Mouse (Mus musculus): ENCODE data around the gene Tead1. TPM values are rescaled to one million over a fixed set of nuclear protein-coding genes. Genes with fewer than 3 reads are reported as not detected.

Gene Tead1
- polyA plus RNA-seq, 1 experiment from 2014 or later = 7.4 TPM

DNA sequence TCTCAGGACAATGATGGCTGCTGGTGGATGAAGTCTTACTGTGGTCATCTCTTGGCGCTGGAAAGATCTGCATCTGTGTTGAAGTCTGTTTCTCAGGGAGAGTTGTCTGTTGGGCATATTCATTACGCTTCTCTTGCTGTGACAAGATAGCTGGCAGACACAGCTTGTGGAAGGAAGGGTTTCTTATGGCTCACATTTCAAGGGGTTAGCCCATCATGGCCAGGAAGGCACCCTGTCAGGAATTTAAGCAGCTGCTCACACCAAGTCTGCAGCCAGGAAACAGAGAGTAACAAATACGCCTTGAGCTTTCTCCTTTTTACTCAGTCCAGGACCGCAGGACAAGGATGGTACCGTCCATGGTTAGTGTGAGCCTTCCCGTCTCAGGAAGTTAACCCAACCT, 73.2 kb downstream of the Tead1 start:
- no peak overlapping the region for H3K9ac ChIP-seq (ENCODE audit: low read depth, low read length)
- H3K4me2 ChIP-seq = no peak overlapping the region
- H3K9me3 ChIP-seq (ENCODE audit: control insufficient read depth, low read length) = no peaks in the 10 kb centered on the region
- ATAC-seq (replicated peaks; ENCODE audit: low FRiP score) = no peak
- no peaks in the 10 kb centered on the region for H3K4me1 ChIP-seq (replicated peaks; ENCODE audit: control insufficient read depth, insufficient read depth, low read length)
- WGBS = 81% methylated on average over 6 of the region's 6 CpGs
- no peaks in the 10 kb centered on the region for H3K27me3 ChIP-seq (replicated peaks; ENCODE audit: control insufficient read depth, insufficient read depth, low read length)
- DNase-seq (ENCODE audit: low spot score) = no peak
- no peaks in the 10 kb centered on the region for H3K36me3 ChIP-seq (ENCODE audit: control insufficient read depth, insufficient read depth, low read length)
- no peak overlapping the region for H3K27ac ChIP-seq (ENCODE audit: low read depth, low read length)
- H3K4me3 ChIP-seq (ENCODE audit: low read depth, low read length) = no peak overlapping the region

DNA sequence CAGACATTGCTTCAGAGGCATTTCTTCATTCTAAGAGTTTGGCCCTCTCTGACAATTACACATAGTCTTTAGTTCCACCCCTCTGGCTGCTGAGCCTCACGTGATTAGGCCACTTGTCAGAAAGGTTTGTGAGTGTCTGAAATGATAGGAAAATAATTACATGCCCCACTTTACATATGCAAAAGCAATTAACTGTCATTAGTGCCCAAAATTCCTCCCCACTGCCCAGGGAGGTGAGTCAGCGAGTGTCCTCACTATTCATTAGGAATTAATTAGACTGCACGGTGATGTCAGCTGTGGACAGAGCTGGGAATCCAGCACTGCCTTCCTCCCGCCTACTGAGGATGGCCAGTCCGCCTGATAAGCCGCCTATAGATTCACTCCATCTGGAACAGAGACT, 74.2 kb downstream of the Tead1 start:
- Histone ChIP-seq H3K9ac (ENCODE audit: low read depth, low read length) (no peak overlapping the region), H3K27me3 (replicated peaks; ENCODE audit: control insufficient read depth, insufficient read depth, low read length) (no peaks in the 10 kb centered on the region), H3K27ac (ENCODE audit: low read depth, low read length) (no peak overlapping the region), H3K4me1 (replicated peaks; ENCODE audit: control insufficient read depth, insufficient read depth, low read length) (no peaks in the 10 kb centered on the region), H3K36me3 (ENCODE audit: control insufficient read depth, insufficient read depth, low read length) (no peaks in the 10 kb centered on the region), H3K9me3 (ENCODE audit: control insufficient read depth, low read length) (no peaks in the 10 kb centered on the region), H3K4me2 (no peak overlapping the region), H3K4me3 (ENCODE audit: low read depth, low read length) (no peak overlapping the region)
- WGBS = 54% methylated on average over 6 of the region's 6 CpGs
- DNase-seq (ENCODE audit: low spot score) (no peak), ATAC-seq (replicated peaks; ENCODE audit: low FRiP score) (no peak)

DNA sequence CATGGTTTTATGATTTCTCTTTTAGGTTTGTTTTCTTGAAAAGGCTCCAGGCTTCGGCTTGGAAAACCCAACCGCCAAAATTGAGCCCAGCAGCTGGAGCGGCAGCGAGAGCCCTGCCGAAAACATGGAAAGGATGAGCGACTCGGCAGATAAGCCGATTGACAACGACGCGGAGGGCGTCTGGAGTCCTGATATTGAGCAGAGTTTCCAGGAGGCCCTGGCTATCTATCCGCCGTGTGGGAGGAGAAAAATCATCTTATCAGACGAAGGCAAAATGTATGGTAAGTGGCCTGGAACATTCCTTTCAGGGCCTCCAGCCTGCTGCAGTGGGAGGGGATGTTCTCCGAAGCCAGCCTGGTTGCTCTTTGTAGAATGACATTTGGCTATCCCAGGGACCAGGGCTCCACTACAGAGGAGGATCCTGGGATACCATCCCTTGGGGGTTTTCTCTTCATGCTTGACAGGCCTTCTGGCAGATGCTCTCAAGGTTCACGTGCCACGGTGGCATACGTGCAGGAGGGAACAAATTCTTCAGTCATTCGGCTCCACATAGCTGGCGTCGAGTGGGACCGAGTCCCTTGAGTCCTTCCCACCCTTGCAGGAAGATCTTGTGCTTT, 80.3 kb downstream of the Tead1 start:
- Histone ChIP-seq H3K4me3 (ENCODE audit: low read depth, low read length) (no peak overlapping the region), H3K4me2 (no peak overlapping the region), H3K9me3 (ENCODE audit: control insufficient read depth, low read length) (no peaks in the 10 kb centered on the region), H3K4me1 (replicated peaks; ENCODE audit: control insufficient read depth, insufficient read depth, low read length) (peaks cover 7% of the 10 kb centered on the region; the same call in 1 of the 2 replicates), H3K27me3 (replicated peaks; ENCODE audit: control insufficient read depth, insufficient read depth, low read length) (no peaks in the 10 kb centered on the region; the same call in 1 of the 2 replicates), H3K27ac (ENCODE audit: low read depth, low read length) (no peak overlapping the region), H3K9ac (ENCODE audit: low read depth, low read length) (no peak overlapping the region), H3K36me3 (ENCODE audit: control insufficient read depth, insufficient read depth, low read length) (no peaks in the 10 kb centered on the region)
- ATAC-seq (replicated peaks; ENCODE audit: low FRiP score) (no peak), DNase-seq (ENCODE audit: low spot score) (no peak)
- 51% methylated on average over 23 of the region's 23 CpGs for WGBS

DNA sequence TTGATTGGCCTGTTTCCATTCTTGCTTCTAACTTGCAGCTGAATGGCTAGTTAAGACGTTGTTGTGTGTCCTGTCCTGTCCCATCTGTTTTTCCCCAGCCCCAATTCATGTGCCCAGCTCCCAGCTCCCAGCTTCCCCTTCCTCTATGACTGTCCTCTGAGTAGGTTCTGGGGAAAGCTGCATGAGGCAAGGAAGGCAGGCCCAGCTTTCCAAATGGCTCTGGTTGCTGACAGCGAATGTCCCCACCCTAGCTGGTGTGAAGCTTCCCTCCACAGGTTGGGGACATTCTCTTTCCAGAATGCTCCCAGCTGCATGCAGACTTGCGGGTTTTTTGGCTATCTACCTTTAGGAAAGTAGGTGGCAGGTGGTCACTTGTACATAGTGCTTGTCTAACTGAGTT, 81.2 kb downstream of the Tead1 start:
- ATAC-seq (replicated peaks; ENCODE audit: low FRiP score) = no peak
- H3K36me3 ChIP-seq (ENCODE audit: control insufficient read depth, insufficient read depth, low read length) = no peaks in the 10 kb centered on the region
- H3K9me3 ChIP-seq (ENCODE audit: control insufficient read depth, low read length) = no peaks in the 10 kb centered on the region
- H3K4me2 ChIP-seq = no peak overlapping the region
- no peak overlapping the region for H3K4me3 ChIP-seq (ENCODE audit: low read depth, low read length)
- no peak overlapping the region for H3K9ac ChIP-seq (ENCODE audit: low read depth, low read length)
- DNase-seq (ENCODE audit: low spot score) = no peak
- WGBS = 63% methylated on average over 3 of the region's 3 CpGs
- H3K4me1 ChIP-seq (replicated peaks; ENCODE audit: control insufficient read depth, insufficient read depth, low read length) = peaks cover 7% of the 10 kb centered on the region; the same call in 1 of the 2 replicates
- H3K27ac ChIP-seq (ENCODE audit: low read depth, low read length) = no peak overlapping the region
- H3K27me3 ChIP-seq (replicated peaks; ENCODE audit: control insufficient read depth, insufficient read depth, low read length) = no peaks in the 10 kb centered on the region; the same call in 1 of the 2 replicates

DNA sequence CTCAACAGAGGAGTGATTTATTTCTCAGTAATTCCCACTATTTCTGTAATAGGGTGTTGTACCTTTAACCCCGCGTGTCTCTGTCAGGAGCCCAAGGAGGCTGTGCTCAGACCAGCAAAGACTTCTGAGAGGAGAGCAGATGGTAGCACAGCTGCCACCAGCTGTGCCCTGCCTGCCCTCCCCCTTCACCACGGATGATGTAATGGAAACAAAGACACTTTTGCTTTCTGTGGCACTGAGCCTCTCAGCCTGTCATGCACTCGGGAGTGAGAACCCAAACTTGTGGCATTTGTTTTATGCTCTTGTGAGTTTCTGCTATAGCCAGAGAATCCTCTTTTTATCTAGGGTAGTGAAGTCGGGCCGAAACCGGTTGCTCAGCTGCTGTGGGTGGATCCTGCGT, 81.7 kb downstream of the Tead1 start:
- Histone ChIP-seq H3K4me3 (ENCODE audit: low read depth, low read length) (no peak overlapping the region), H3K4me2 (no peak overlapping the region), H3K9ac (ENCODE audit: low read depth, low read length) (no peak overlapping the region), H3K36me3 (ENCODE audit: control insufficient read depth, insufficient read depth, low read length) (no peaks in the 10 kb centered on the region), H3K4me1 (replicated peaks; ENCODE audit: control insufficient read depth, insufficient read depth, low read length) (peaks cover 7% of the 10 kb centered on the region; the same call in 1 of the 2 replicates), H3K9me3 (ENCODE audit: control insufficient read depth, low read length) (no peaks in the 10 kb centered on the region), H3K27me3 (replicated peaks; ENCODE audit: control insufficient read depth, insufficient read depth, low read length) (no peaks in the 10 kb centered on the region; the same call in 1 of the 2 replicates), H3K27ac (ENCODE audit: low read depth, low read length) (no peak overlapping the region)
- 63% methylated on average over 8 of the region's 8 CpGs for WGBS
- no peak for ATAC-seq (replicated peaks; ENCODE audit: low FRiP score)
- DNase-seq (ENCODE audit: low spot score) = no peak

DNA sequence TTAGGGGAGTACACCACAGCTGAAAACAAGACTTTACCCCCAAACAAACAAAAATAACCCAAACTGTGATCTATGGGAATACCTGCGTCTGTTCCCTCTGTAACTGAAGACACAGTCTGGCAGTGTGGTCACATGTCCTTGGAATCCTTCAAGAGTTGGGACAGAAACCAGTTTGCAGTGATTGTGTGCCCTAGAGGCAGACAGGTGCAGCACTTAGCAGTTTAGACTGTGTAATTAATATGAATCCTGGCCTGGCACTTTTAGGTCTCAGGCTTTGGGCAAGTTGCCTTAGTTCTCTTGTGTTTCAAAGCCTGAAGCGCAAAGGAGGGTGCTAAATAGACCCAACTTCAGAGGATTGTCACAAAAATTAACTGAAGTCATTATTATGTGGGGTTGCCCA, 83.8 kb downstream of the Tead1 start:
- no peaks in the 10 kb centered on the region for H3K9me3 ChIP-seq (ENCODE audit: control insufficient read depth, low read length)
- WGBS = 83% methylated on average over 2 of the region's 2 CpGs
- no peak overlapping the region for H3K4me3 ChIP-seq (ENCODE audit: low read depth, low read length)
- no peaks in the 10 kb centered on the region for H3K36me3 ChIP-seq (ENCODE audit: control insufficient read depth, insufficient read depth, low read length)
- no peak overlapping the region for H3K27ac ChIP-seq (ENCODE audit: low read depth, low read length)
- ATAC-seq (replicated peaks; ENCODE audit: low FRiP score) (no peak), DNase-seq (ENCODE audit: low spot score) (no peak)
- no peaks in the 10 kb centered on the region; the same call in 1 of the 2 replicates for H3K27me3 ChIP-seq (replicated peaks; ENCODE audit: control insufficient read depth, insufficient read depth, low read length)
- H3K4me1 ChIP-seq (replicated peaks; ENCODE audit: control insufficient read depth, insufficient read depth, low read length) = peaks cover 7% of the 10 kb centered on the region; the same call in 1 of the 2 replicates
- no peak overlapping the region for H3K4me2 ChIP-seq
- H3K9ac ChIP-seq (ENCODE audit: low read depth, low read length) = no peak overlapping the region

DNA sequence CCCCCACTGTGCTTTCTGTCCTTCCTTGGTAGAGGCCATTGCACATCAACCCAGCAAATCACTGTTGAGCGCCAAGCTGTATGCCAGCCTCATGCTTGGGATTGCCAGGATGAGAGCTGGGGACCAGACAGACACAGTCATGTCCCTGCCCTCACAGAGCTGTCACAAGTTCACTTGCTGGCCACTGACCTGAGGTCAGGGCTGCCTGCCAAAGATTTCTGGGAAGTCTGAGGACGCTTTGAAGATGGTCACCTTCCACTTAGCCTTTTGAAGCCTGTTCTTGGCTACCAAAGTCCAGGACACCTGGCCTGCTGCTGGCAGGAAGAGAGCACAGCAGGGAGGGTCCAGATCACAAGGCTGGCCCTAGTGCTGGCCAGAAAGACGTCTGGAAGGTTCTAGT, 84.4 kb downstream of the Tead1 start:
- 56% methylated on average over 3 of the region's 3 CpGs for WGBS
- no peaks in the 10 kb centered on the region for H3K9me3 ChIP-seq (ENCODE audit: control insufficient read depth, low read length)
- DNase-seq (ENCODE audit: low spot score) (no peak), ATAC-seq (replicated peaks; ENCODE audit: low FRiP score) (no peak)
- H3K27me3 ChIP-seq (replicated peaks; ENCODE audit: control insufficient read depth, insufficient read depth, low read length) = no peaks in the 10 kb centered on the region; the same call in 1 of the 2 replicates
- H3K36me3 ChIP-seq (ENCODE audit: control insufficient read depth, insufficient read depth, low read length) = no peaks in the 10 kb centered on the region
- H3K4me1 ChIP-seq (replicated peaks; ENCODE audit: control insufficient read depth, insufficient read depth, low read length) = peaks cover 7% of the 10 kb centered on the region; the same call in 1 of the 2 replicates
- no peak overlapping the region for H3K9ac ChIP-seq (ENCODE audit: low read depth, low read length)
- no peak overlapping the region for H3K27ac ChIP-seq (ENCODE audit: low read depth, low read length)
- H3K4me2 ChIP-seq = no peak overlapping the region
- H3K4me3 ChIP-seq (ENCODE audit: low read depth, low read length) = no peak overlapping the region

DNA sequence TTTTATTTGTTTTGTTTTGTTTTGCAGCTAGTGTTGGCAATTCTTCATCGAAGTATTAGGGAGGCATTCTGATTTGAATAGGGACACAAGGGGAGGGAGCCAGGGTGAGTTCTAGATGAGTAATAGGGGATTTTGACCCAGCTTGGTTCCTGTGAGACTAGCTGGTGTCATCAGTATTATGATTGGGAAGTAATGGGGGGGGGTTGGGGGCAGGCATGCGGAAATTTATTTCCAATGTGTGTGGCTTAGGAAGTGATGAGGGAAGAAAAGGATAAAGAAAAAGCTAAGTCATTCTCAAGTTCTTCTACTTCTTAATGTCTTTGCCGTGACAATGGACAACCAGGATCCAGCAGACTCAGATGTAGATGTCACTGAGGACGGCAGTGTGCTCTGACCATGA, 85.8 kb downstream of the Tead1 start:
- Histone ChIP-seq H3K4me1 (replicated peaks; ENCODE audit: control insufficient read depth, insufficient read depth, low read length) (0 out of 2 replicates have a peak, but pooled peaks cover 3% of the 10 kb centered on the region), H3K27me3 (replicated peaks; ENCODE audit: control insufficient read depth, insufficient read depth, low read length) (no peaks in the 10 kb centered on the region; the same call in 1 of the 2 replicates), H3K36me3 (ENCODE audit: control insufficient read depth, insufficient read depth, low read length) (no peaks in the 10 kb centered on the region), H3K9ac (ENCODE audit: low read depth, low read length) (no peak overlapping the region), H3K27ac (ENCODE audit: low read depth, low read length) (no peak overlapping the region), H3K4me3 (ENCODE audit: low read depth, low read length) (no peak overlapping the region), H3K9me3 (ENCODE audit: control insufficient read depth, low read length) (no peaks in the 10 kb centered on the region), H3K4me2 (no peak overlapping the region)
- no peak for DNase-seq (ENCODE audit: low spot score)
- 79% methylated on average over 4 of the region's 4 CpGs for WGBS
- ATAC-seq (replicated peaks; ENCODE audit: low FRiP score) = no peak

DNA sequence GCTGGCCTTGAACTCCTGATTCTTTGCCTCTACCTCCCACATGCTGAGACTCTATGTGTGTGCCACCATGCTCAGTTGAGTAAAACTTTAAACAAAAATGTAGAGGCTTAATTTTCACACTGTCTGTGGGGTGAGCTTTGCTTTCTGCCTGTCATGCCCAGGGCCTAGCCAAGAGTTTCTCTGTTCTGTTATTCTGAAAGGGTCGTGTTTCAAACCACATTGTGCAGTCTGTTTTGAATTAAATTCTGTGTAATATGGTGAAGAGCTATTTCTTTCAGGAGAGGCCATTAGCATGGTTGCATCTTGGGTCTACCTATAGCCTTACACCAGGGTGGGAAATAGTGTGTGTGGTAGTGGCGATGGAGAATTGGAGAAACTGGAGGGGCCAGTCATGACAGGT, 90.7 kb downstream of the Tead1 start:
- H3K4me3 ChIP-seq (ENCODE audit: low read depth, low read length) = no peak overlapping the region
- ATAC-seq (replicated peaks; ENCODE audit: low FRiP score) (no peak), DNase-seq (ENCODE audit: low spot score) (no peak)
- WGBS = 75% methylated on average over 2 of the region's 2 CpGs
- H3K9ac ChIP-seq (ENCODE audit: low read depth, low read length) = no peak overlapping the region
- no peaks in the 10 kb centered on the region for H3K27me3 ChIP-seq (replicated peaks; ENCODE audit: control insufficient read depth, insufficient read depth, low read length)
- no peaks in the 10 kb centered on the region for H3K36me3 ChIP-seq (ENCODE audit: control insufficient read depth, insufficient read depth, low read length)
- no peak overlapping the region for H3K27ac ChIP-seq (ENCODE audit: low read depth, low read length)
- no peaks in the 10 kb centered on the region for H3K9me3 ChIP-seq (ENCODE audit: control insufficient read depth, low read length)
- peaks cover 2% of the 10 kb centered on the region; the same call in 1 of the 2 replicates for H3K4me1 ChIP-seq (replicated peaks; ENCODE audit: control insufficient read depth, insufficient read depth, low read length)
- H3K4me2 ChIP-seq = no peak overlapping the region

All from liver, embryonic 11.5 days (tissue).